Mouse (Mus musculus) olfactory bulb, adult 2 months (tissue): ENCODE measurements around the gene Ywhab.

Source experiments
- CTCF ChIP-seq: fragments of 200-500 bp; IDR thresholded peaks from 2 replicates; pipeline ENCODE4 v1.5.1; 2012; ENCODE audit warnings: low read depth, mild to moderate bottlenecking, low read length, moderate library complexity; ENCODE audit not compliant: insufficient read depth
- POLR2A ChIP-seq: fragments of 200-500 bp; IDR thresholded peaks from 2 replicates; pipeline ENCODE4 v1.6.1; 2012; ENCODE audit warnings: mild to moderate bottlenecking, low read depth, low read length, moderate library complexity; ENCODE audit not compliant: insufficient read depth

- TF ChIP-seq CTCF (no peak), POLR2A (no peak)
Observed at GRCm38 (mm10) chr2:163976448-163976847, 18.3 kb upstream of the Ywhab start.
